Mouse (Mus musculus) embryonic facial prominence, embryonic 14.5 days (tissue): ENCODE measurements around the gene Efcc1. TPM values are rescaled to one million over a fixed set of nuclear protein-coding genes. Genes with fewer than 3 reads are reported as not detected.

ENCODE experiments used
- ATAC-seq: fragments of 200-750 bp; cut with Nextera tagmentation; 2 replicates; pipeline ENCODE4 v1.8.0; 2017; ENCODE audit warnings: low read depth, moderate number of reproducible peaks, moderate TSS enrichment
- DNase-seq: peaks from one replicate; pipeline ENCODE4 v3.0.0-alpha.2; 2015; ENCODE audit warnings: low spot score
- H3K27ac ChIP-seq: fragments of 300-500 bp; sonication (generic); replicated peaks from 2 replicates; pipeline ENCODE4 v1.5.1; 2014; ENCODE audit warnings: low read depth, mild to moderate bottlenecking, low read length, moderate library complexity
- H3K27me3 ChIP-seq: fragments of 300-500 bp; sonication (generic); replicated peaks from 2 replicates; pipeline ENCODE4 v1.6.1; 2014; ENCODE audit warnings: low read length; ENCODE audit not compliant: control insufficient read depth, insufficient read depth
- H3K36me3 ChIP-seq: fragments of 300-500 bp; sonication (generic); 2 replicates; pipeline ENCODE4 v1.6.1; 2014; ENCODE audit warnings: low read length, mixed read lengths; ENCODE audit not compliant: control insufficient read depth, insufficient read depth
- H3K4me1 ChIP-seq: fragments of 300-500 bp; sonication (generic); 2 replicates; pipeline ENCODE4 v1.6.1; 2014; ENCODE audit warnings: antibody characterized with exemption, low read length; ENCODE audit not compliant: control insufficient read depth, insufficient read depth
- H3K4me2 ChIP-seq: fragments of 300-500 bp; sonication (generic); 2 replicates; pipeline ENCODE4 v1.6.1; 2014; ENCODE audit warnings: low read depth, mild to moderate bottlenecking, low read length, moderate library complexity, mixed read lengths
- H3K4me3 ChIP-seq: fragments of 300-500 bp; sonication (generic); 2 replicates; pipeline ENCODE4 v1.5.1; 2014; ENCODE audit warnings: low read depth, mild to moderate bottlenecking, low read length
- H3K9ac ChIP-seq: fragments of 300-500 bp; sonication (generic); 2 replicates; pipeline ENCODE4 v1.6.1; 2014; ENCODE audit warnings: low read depth, mild to moderate bottlenecking, low read length, moderate library complexity, mixed read lengths
- H3K9me3 ChIP-seq: fragments of 300-500 bp; sonication (generic); 2 replicates; pipeline ENCODE4 v1.6.1; 2016; ENCODE audit warnings: low read length; ENCODE audit not compliant: control insufficient read depth
- WGBS: fragments of 180-500 bp; shearing (Covaris S2); extraction: QIAGEN DNeasy Blood & Tissue Kit; methylation state at CpG from one replicate; pipeline ENCODE4 v1.1.7; 2014; 5-methylcytosine and 5-hydroxymethylcytosine counted together
- polyA plus RNA-seq: library from polyadenylated mRNA; unstranded; fragments of >200 nt; fragmentation: Nextera tagmentation; extraction: Ambion mirVana; gene quantifications from 2 replicates; pipeline ENCODE4 v1.2.1, GENCODE M21; 2014

Gene Efcc1
- polyA plus RNA-seq, 1 experiment from 2014 or later: 1.9 TPM

DNA sequence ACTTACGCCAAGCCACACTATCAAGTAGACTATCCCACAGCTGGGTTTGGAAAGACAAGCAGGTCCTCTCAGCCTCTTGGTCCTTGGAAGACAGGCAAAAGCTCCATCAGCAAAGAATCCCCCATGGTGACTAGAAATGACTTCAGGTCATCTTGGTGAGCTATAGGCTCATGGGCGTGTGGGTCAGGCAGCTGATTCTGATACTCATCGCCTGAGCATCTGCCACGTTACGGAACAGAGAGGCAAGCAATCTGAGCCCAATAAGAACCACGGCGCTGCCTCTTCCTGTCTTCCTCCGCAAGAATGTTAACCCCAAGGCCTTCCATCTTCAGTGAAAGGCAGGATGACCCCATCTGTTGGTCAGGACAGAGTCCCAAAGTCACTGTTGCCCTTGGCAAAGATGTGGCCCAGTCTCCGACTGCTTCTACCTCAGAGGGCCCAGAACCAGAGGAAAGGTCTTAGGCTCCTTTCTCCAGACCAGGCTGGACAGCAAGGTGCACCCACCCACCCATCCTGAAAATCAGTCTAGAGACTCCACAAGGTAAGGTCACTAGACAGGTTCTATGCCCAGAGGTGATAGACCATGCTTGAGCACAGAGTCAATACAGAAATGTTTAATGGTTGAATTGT lies 57.7 kb downstream of the Efcc1 start:
- no peaks in the 10 kb centered on the region for H3K27me3 ChIP-seq
- H3K4me2 ChIP-seq: no peak overlapping the region
- no peaks in the 10 kb centered on the region for H3K9me3 ChIP-seq
- H3K36me3 ChIP-seq: peaks cover 12% of the 10 kb centered on the region
- WGBS: 89% methylated on average over 9 of the region's 9 CpGs
- H3K4me3 ChIP-seq: no peak overlapping the region
- no peak for DNase-seq
- H3K4me1 ChIP-seq: 0 out of 2 replicates have a peak, but pooled peaks cover 3% of the 10 kb centered on the region
- no peak overlapping the region for H3K9ac ChIP-seq
- H3K27ac ChIP-seq: no peak overlapping the region
- ATAC-seq: no peak

DNA sequence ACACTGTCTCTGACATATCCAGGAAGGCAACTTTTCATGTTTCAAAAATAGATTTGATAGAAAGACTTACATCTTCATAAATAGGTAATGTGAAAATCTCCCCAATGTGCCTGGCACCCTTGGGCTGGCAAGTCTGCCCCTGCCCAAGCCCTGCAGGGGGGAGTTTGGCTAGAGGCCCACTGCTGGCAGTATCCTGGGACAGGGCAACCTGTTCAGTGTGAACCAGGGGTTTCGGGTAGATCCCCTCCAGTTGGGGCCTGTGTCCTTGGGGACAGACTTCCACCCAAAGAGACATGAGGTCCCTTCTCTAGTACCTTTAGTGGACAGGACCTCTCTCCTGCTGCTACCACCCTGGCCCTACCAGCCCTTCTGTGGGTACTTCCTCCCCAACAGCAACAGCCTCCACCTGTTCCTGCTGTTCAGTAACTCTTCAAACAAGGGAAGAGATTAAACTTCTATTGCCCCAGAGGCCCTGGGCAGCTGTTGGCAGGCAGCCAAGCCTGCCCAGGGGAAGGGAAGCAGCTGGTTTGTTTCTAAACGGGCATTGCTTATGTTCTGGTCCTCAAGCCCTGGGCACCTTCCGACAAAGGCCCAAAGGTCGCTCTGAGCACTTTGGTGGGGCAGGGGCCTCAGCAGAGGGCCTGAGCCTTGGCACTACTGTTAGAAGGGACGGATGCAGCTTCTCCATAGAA lies 58.4 kb downstream of the Efcc1 start:
- no peak overlapping the region for H3K4me2 ChIP-seq
- no peaks in the 10 kb centered on the region for H3K9me3 ChIP-seq
- ATAC-seq: peak; percentile 80
- peaks cover 12% of the 10 kb centered on the region for H3K36me3 ChIP-seq
- 0 out of 2 replicates have a peak, but pooled peaks cover 3% of the 10 kb centered on the region for H3K4me1 ChIP-seq
- DNase-seq: peak; percentile 70
- no peaks in the 10 kb centered on the region for H3K27me3 ChIP-seq
- WGBS: 37% methylated on average over 5 of the region's 5 CpGs
- peak overlapping the region; percentile 55; the same call in 1 of the 2 replicates for H3K27ac ChIP-seq
- no peak overlapping the region; the same call in 1 of the 2 replicates for H3K9ac ChIP-seq
- no peak overlapping the region for H3K4me3 ChIP-seq

GRCm38 (mm10) chr6:87789791-87790190 lies 59.1 kb downstream of the Efcc1 start:
- ATAC-seq: no peak
- no peak overlapping the region for H3K4me2 ChIP-seq
- DNase-seq: no peak
- no peaks in the 10 kb centered on the region for H3K9me3 ChIP-seq
- 94% methylated on average over 6 of the region's 6 CpGs for WGBS
- peaks cover 12% of the 10 kb centered on the region for H3K36me3 ChIP-seq
- no peak overlapping the region; the same call in 1 of the 2 replicates for H3K9ac ChIP-seq
- H3K4me1 ChIP-seq: 0 out of 2 replicates have a peak, but pooled peaks cover 3% of the 10 kb centered on the region
- no peaks in the 10 kb centered on the region for H3K27me3 ChIP-seq
- H3K4me3 ChIP-seq: no peak overlapping the region
- H3K27ac ChIP-seq: 0 out of 2 replicates have a peak overlapping the region, but pooled peaks have one; percentile 55

GRCm38 (mm10) chr6:87790779-87791480 lies 60.3 kb downstream of the Efcc1 start:
- Histone ChIP-seq H3K4me1 (0 out of 2 replicates have a peak, but pooled peaks cover 3% of the 10 kb centered on the region), H3K9me3 (no peaks in the 10 kb centered on the region), H3K9ac (no peak overlapping the region), H3K27ac (no peak overlapping the region), H3K4me3 (no peak overlapping the region), H3K27me3 (no peaks in the 10 kb centered on the region), H3K36me3 (peaks cover 12% of the 10 kb centered on the region), H3K4me2 (no peak overlapping the region)
- ATAC-seq: no peak
- no peak for DNase-seq
- 60% methylated on average over 7 of the region's 7 CpGs for WGBS

GRCm38 (mm10) chr6:87791826-87792225 lies 61.2 kb downstream of the Efcc1 start:
- WGBS: 92% methylated on average over 5 of the region's 5 CpGs
- no peaks in the 10 kb centered on the region for H3K27me3 ChIP-seq
- ATAC-seq: no peak
- H3K27ac ChIP-seq: no peak overlapping the region
- no peak overlapping the region for H3K4me3 ChIP-seq
- H3K9ac ChIP-seq: no peak overlapping the region
- no peaks in the 10 kb centered on the region for H3K9me3 ChIP-seq
- DNase-seq: no peak
- peaks cover 12% of the 10 kb centered on the region for H3K36me3 ChIP-seq
- no peak overlapping the region for H3K4me2 ChIP-seq
- H3K4me1 ChIP-seq: 0 out of 2 replicates have a peak, but pooled peaks cover 3% of the 10 kb centered on the region

- no peak overlapping the region for H3K4me2 ChIP-seq
- H3K4me3 ChIP-seq: no peak overlapping the region
- no peak overlapping the region for H3K27ac ChIP-seq
- H3K27me3 ChIP-seq: no peaks in the 10 kb centered on the region
- H3K9me3 ChIP-seq: no peaks in the 10 kb centered on the region
- 0 out of 2 replicates have a peak, but pooled peaks cover 3% of the 10 kb centered on the region for H3K4me1 ChIP-seq
- 93% methylated on average over 10 of the region's 10 CpGs for WGBS
- no peak for DNase-seq
- ATAC-seq: no peak
- H3K9ac ChIP-seq: no peak overlapping the region
- peaks cover 12% of the 10 kb centered on the region for H3K36me3 ChIP-seq
Measured at GRCm38 (mm10) chr6:87793821-87794510, 63.3 kb downstream of the Efcc1 start.

DNA sequence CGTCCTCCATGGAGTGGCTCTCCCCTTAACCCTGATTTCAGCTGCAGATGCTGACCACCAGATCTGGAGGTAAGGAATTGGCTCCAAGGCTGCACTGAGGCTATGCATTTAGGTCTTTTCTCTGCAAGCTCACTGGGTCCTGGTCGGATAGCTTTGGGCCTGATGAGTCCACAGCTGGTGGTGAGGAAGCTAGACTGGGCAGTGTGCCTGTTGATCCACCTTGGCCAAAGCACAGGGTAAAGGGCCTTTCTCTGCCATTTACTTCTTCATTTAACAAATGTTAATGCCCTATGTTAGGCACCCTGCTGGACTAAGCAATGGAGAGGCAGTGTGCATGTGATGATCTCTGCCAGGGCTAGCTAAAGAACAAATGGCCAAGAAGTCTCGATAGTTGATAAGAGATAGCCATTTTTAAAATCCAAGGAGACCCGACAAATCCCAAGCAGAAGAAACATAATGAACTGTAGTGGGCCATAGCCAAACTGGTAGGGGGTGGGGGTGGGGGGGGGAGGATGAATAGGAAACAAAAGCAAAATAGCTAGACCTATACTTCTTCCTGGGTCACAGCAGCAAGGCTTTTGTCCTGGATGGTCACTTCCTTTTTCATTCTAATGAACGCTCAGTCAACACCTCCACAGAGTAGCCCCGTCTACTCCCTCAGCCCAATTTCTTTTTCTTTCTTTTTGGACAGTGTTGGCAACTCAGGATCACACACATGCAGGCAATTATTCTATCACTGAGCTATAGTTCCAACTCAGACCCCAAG lies 64.9 kb downstream of the Efcc1 start:
- H3K36me3 ChIP-seq: peaks cover 12% of the 10 kb centered on the region
- H3K4me3 ChIP-seq: no peak overlapping the region
- H3K4me1 ChIP-seq: no peaks in the 10 kb centered on the region
- ATAC-seq (no peak), DNase-seq (no peak)
- no peak overlapping the region for H3K9ac ChIP-seq
- H3K9me3 ChIP-seq: no peaks in the 10 kb centered on the region
- H3K27me3 ChIP-seq: no peaks in the 10 kb centered on the region
- no peak overlapping the region for H3K27ac ChIP-seq
- 67% methylated on average over 6 of the region's 6 CpGs for WGBS
- H3K4me2 ChIP-seq: no peak overlapping the region
